Mouse (Mus musculus) A20 (cell line): ENCODE results near the gene Hif3a.
A peak's percentile ranks its signal among the peaks of the same experiment; 100 is the strongest.

Experiments used
- DNase-seq: peaks from one replicate; pipeline ENCODE4 v3.0.0-alpha.2; 2011; ENCODE audit warnings: low read depth, low spot score

Hif3a gene

GRCm38 (mm10) chr7:17024814-17025504, 37.3 kb downstream of the Hif3a start:
- peak; percentile 87 for DNase-seq

GRCm38 (mm10) chr7:17024141-17024540, 38.1 kb downstream of the Hif3a start:
- peak; percentile 26 for DNase-seq

GRCm38 (mm10) chr7:17023701-17024100, 38.5 kb downstream of the Hif3a start:
- no peak for DNase-seq

GRCm38 (mm10) chr7:17022176-17022575, 40.1 kb downstream of the Hif3a start:
- DNase-seq = no peak

- no peak for DNase-seq
Measured at GRCm38 (mm10) chr7:17019426-17020166, 42.6 kb downstream of the Hif3a start.

GRCm38 (mm10) chr7:17017921-17018320, 44.3 kb downstream of the Hif3a start:
- no peak for DNase-seq

- DNase-seq = no peak
Measured at GRCm38 (mm10) chr7:17017036-17017435, 45.2 kb downstream of the Hif3a start.

GRCm38 (mm10) chr7:17015381-17015780, 46.8 kb downstream of the Hif3a start:
- no peak for DNase-seq

GRCm38 (mm10) chr7:17011909-17012590, 50.2 kb downstream of the Hif3a start:
- no peak for DNase-seq

- no peak for DNase-seq
Measured at GRCm38 (mm10) chr7:17010010-17010347, 52.2 kb downstream of the Hif3a start.

GRCm38 (mm10) chr7:17009326-17010009, 52.8 kb downstream of the Hif3a start:
- DNase-seq = no peak

- DNase-seq = peak; percentile 56
Measured at GRCm38 (mm10) chr7:17007300-17007699, 54.9 kb downstream of the Hif3a start.

GRCm38 (mm10) chr7:17004716-17005115, 57.5 kb downstream of the Hif3a start:
- DNase-seq = no peak

- DNase-seq = no peak
Measured at GRCm38 (mm10) chr7:17003230-17003960, 58.8 kb downstream of the Hif3a start.

- DNase-seq = peak; percentile 87
Measured at GRCm38 (mm10) chr7:17002375-17003195, 59.6 kb downstream of the Hif3a start.

GRCm38 (mm10) chr7:16999650-17000049, 62.6 kb downstream of the Hif3a start:
- DNase-seq = peak; percentile 76

GRCm38 (mm10) chr7:16999233-16999632, 63.0 kb downstream of the Hif3a start:
- no peak for DNase-seq

GRCm38 (mm10) chr7:16995345-16995744, 66.9 kb downstream of the Hif3a start:
- no peak for DNase-seq

- DNase-seq = no peak
Measured at GRCm38 (mm10) chr7:16994400-16994799, 67.8 kb downstream of the Hif3a start.

- no peak for DNase-seq
Measured at GRCm38 (mm10) chr7:16993651-16994399, 68.4 kb downstream of the Hif3a start.
